Mouse (Mus musculus): ENCODE data around the gene E030030I06Rik. TPM values are rescaled to one million over a fixed set of nuclear protein-coding genes. Genes with fewer than 3 reads are reported as not detected.
A peak's percentile ranks its signal among the peaks of the same experiment; 100 is the strongest.
"Not testable (repeated sequence)": the region's sequence is repeated elsewhere in the genome, so short reads cannot be mapped to it uniquely, and the experiment has no call there.

Gene E030030I06Rik
- polyA plus RNA-seq, 1 experiment from 2014 or later: 3.4 TPM

DNA sequence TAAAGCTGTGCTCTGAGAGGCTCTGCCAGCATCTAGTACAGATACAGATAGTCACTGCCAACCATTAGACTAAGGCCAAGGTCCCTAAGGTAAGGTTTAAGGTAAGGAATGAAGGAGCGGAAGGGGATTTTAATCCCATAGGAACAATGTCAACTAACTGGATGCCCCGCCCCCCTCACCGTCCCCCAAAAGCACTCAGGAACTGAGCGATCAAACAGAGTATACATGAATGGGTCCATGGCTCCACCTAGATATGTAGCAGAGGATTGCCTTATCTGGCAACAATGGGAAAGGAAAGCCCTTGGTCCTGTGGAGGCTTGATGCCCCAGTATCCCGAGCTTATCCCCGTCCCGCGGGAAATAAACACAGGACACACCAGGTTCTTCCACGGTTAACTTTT, 14.2 kb upstream of the E030030I06Rik start:
- not testable (repeated sequence) for H3K36me3 ChIP-seq; ATAC-seq (ENCODE audit: low FRiP score, low read depth); H3K9ac ChIP-seq; H3K4me3 ChIP-seq; H3K9me3 ChIP-seq; H3K27ac ChIP-seq (replicated peaks); H3K4me1 ChIP-seq (replicated peaks)
- 15% methylated on average over 9 of the region's 9 CpGs for WGBS
- Histone ChIP-seq H3K27me3 (peaks cover 28% of the 10 kb centered on the region), H3K4me2 (peak overlapping the region; percentile 35)

DNA sequence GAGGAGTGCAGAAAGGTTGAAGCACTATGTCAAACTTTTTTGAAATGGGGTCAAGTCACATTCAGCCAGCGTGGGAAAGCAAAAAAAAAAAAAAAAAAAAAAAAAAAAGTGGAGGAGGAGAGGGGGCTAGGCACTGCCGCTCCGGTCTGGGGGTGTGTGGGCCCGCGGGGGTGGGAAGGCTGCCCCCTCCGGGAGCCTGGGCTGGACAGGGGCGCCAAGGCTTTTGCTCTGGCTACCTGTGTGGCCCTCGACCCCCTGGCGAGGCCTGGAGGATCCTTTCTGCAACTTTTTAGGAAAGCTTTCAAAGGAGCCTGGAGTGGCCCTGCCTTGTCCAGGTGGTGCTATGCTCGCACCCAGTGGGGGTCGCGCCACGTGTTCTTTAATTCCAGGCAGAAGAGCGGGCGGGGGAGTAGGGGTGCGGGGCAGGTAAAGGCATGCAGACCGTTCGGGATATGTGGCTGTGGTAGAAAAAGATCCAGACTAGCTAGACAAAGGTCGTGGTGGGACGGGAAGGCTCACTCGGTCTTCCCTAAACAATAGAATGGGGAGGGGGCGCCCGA, 10.6 kb upstream of the E030030I06Rik start:
- peaks cover 51% of the 10 kb centered on the region for H3K27me3 ChIP-seq
- ATAC-seq (ENCODE audit: low FRiP score, low read depth): no peak
- 2% methylated on average over 23 of the region's 23 CpGs for WGBS

DNA sequence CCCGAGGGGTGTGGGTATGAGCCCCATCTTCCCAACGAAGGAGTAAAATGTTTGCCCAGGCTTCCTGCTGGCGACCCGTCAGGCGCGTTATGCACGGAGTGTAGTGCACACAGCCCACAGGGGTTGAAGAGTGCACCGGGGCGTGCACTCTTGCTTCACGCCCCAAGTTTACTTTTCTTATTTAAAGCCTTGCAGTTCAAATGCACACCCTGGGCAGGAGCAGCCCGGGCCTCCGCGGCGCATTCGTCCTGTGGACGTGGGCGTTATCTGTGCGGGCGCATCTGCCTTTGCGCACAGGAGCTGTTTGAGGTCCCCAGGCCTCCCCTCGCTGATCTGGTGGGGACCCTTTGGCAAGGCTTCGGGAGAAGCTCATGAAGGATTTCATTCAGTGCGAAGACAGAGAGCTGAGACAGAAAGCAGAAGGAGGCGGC, 10.1 kb upstream of the E030030I06Rik start:
- Histone ChIP-seq H3K27ac (replicated peaks) (no peak overlapping the region), H3K4me3 (no peak overlapping the region; the same call in 1 of the 2 replicates), H3K36me3 (no peaks in the 10 kb centered on the region), H3K27me3 (peaks cover 51% of the 10 kb centered on the region), H3K4me2 (peak overlapping the region; percentile 53), H3K4me1 (replicated peaks) (peaks cover 9% of the 10 kb centered on the region), H3K9ac (no peak overlapping the region), H3K9me3 (no peaks in the 10 kb centered on the region)
- no peak for ATAC-seq (ENCODE audit: low FRiP score, low read depth)
- under 1% methylated on average over 24 of the region's 24 CpGs for WGBS

More for the DNA sequence above, 10.6 kb upstream of the E030030I06Rik start:
- H3K4me2 ChIP-seq: no peak overlapping the region
- H3K27ac ChIP-seq (replicated peaks): no peak overlapping the region
- H3K9me3 ChIP-seq: no peaks in the 10 kb centered on the region
- H3K4me1 ChIP-seq (replicated peaks): peaks cover 6% of the 10 kb centered on the region
- no peaks in the 10 kb centered on the region for H3K36me3 ChIP-seq
- no peak overlapping the region for H3K9ac ChIP-seq
- no peak overlapping the region for H3K4me3 ChIP-seq

DNA sequence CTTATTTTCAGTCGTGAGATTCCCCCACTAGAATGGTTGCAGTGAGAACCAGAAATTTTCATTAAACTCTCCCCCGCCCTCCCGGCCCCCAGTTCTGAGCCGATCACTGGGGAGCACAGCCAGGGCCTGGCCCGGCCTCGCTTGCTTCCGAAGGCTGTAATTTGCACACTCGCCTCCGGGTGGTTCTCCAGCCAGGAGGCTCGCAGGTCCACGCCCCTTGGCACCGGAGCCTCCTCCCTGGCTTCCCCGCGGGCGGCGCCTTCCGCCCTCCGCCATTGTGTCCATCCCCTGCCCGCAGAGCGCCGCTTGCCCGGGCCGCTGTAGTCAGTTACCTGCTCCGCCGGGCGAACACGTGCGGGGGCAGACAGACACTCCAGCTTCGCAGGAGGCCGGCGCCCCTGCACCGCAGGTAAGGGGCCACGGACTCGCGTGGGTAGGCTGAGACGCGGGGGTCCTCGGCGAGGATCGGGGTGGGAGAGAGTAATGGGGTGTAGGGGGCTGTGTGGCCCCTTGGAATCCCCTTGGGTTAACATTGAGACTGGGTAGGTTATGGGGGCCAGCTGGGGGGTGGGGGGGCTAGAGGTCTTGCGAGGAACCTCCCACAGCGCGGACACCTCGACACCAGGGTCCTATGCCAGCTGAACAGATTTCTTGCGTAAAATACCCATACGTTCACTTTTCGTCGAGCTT, 9.4 kb upstream of the E030030I06Rik start, which contains the start of the genes Raet1e and H60b:
Gene Raet1e (plus strand): TSS at position 260 of the 690 bp plus-strand sequence.
Gene H60b (plus strand): TSS at position 277 of the 690 bp plus-strand sequence.
- not testable (repeated sequence) for H3K27ac ChIP-seq (replicated peaks); H3K9me3 ChIP-seq; H3K9ac ChIP-seq; H3K36me3 ChIP-seq
- ATAC-seq (ENCODE audit: low FRiP score, low read depth): peak; percentile 72
- Histone ChIP-seq H3K4me2 (peak within 1 kb of the TSS; percentile 53), H3K27me3 (peaks cover 51% of the 10 kb centered on the region), H3K4me3 (peak within 1 kb of the TSS; percentile 31), H3K4me1 (replicated peaks) (peaks cover 12% of the 10 kb centered on the region)
- WGBS: under 1% methylated on average over 48 of the region's 48 CpGs

DNA sequence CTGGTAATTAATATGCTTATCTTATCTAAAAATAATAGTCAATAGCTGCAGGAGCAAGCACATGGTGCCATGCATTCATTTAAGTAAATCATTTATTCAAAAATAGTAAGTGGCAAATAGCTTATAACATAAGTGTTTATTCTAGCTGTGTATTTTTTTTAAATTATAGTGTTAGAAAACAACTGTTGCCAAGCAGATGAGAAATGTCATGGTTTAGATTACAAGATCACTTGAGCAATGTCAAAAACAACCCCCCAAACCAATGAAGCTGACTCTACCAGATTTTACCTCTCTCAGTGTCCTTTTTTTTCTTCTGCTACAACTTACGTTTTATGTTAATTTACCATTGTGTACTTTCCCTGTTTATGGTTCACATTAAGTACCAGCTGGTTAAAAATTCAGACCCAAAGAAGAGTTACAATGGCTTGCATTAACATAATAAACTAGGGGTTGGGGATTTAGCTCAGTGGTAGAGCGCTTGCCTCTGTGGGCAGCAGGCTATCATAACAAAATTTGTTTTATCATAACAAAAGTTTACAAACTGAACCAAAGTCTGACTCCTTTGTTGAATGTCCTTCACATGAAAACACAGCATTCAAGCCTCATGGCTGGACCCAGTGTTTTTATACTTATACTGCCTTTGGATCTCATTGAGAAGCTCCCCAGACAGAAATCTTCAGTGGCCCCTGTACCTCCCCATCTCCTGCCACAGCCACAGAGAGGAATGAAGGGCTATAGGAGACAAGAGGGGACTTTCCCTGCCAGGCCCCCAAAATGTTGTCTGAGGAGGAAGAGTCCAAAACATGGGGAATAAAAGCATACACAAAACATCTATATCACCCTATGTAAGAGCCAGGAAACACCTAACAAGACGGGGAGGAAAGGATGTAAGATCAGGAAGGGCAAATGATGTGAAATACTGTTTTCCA, 6.1 kb upstream of the E030030I06Rik start:
- no peak for ATAC-seq (ENCODE audit: low FRiP score, low read depth)
- H3K27me3 ChIP-seq: peaks cover 50% of the 10 kb centered on the region
- no peak overlapping the region for H3K27ac ChIP-seq (replicated peaks)
- 10% methylated on average over 3 of the region's 3 CpGs for WGBS
- H3K4me3 ChIP-seq: no peak overlapping the region
- peaks cover 13% of the 10 kb centered on the region for H3K4me1 ChIP-seq (replicated peaks)
- H3K9me3 ChIP-seq: no peaks in the 10 kb centered on the region
- no peak overlapping the region for H3K4me2 ChIP-seq
- H3K9ac ChIP-seq: no peak overlapping the region
- H3K36me3 ChIP-seq: no peaks in the 10 kb centered on the region

DNA sequence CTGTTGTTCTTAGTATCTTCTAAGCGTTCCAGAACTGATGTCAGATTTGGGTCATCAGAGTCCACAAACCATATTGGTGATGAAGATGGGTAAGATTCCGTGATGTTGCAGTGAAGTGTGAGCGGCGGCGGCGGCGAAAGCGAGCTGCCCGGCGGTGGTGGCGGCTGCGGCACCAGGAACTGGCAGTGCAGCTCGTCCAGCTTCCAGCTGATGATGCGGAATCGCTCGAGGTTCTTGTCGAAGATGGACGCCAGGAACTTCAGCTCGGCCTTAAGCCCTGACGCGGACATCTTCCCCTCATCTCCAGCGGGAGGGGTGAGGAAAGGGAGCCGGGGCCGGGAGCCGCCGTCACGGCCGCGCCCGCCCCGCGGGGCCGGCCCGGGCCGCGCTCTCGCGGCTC, 5.1 kb upstream of the E030030I06Rik start:
- H3K9ac ChIP-seq; H3K9me3 ChIP-seq; H3K27ac ChIP-seq (replicated peaks); H3K36me3 ChIP-seq; ATAC-seq (ENCODE audit: low FRiP score, low read depth): not testable (repeated sequence)
- peak overlapping the region; percentile 53 for H3K4me2 ChIP-seq
- WGBS: 0% methylated on average over 38 of the region's 38 CpGs
- peaks cover 54% of the 10 kb centered on the region for H3K27me3 ChIP-seq
- H3K4me3 ChIP-seq: peak overlapping the region; percentile 28
- peaks cover 23% of the 10 kb centered on the region for H3K4me1 ChIP-seq (replicated peaks)

DNA sequence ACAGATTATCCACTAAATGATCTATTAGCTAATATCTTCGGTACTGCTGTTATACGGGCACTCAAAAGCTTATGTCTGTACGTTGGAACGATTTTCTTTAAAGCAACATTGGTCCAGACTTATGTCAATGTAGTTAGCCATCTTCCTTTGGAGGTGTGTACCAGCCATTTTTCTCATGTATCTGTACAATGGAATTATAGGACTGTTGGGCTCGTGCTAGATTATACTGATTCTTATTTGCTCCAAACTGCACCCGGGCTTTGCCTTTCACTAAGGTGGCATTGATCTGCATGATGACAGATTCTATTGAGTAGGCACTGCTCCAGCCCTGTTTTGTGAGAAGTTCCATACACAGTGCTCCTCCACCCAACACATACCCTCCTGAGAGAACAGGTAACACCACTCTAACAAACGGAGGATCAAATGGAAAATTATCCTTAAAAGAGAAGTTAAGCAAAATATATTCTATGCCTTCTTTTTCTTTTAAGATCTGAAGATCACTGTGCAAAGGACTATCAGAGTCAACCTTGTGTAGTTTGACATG, 4.1 kb upstream of the E030030I06Rik start:
- not testable (repeated sequence) for H3K9ac ChIP-seq; ATAC-seq (ENCODE audit: low FRiP score, low read depth); H3K36me3 ChIP-seq; H3K4me3 ChIP-seq; H3K9me3 ChIP-seq; H3K4me2 ChIP-seq; H3K27ac ChIP-seq (replicated peaks)
- 6% methylated on average over 7 of the region's 7 CpGs for WGBS
- Histone ChIP-seq H3K4me1 (replicated peaks) (peaks cover 26% of the 10 kb centered on the region), H3K27me3 (peaks cover 47% of the 10 kb centered on the region)

DNA sequence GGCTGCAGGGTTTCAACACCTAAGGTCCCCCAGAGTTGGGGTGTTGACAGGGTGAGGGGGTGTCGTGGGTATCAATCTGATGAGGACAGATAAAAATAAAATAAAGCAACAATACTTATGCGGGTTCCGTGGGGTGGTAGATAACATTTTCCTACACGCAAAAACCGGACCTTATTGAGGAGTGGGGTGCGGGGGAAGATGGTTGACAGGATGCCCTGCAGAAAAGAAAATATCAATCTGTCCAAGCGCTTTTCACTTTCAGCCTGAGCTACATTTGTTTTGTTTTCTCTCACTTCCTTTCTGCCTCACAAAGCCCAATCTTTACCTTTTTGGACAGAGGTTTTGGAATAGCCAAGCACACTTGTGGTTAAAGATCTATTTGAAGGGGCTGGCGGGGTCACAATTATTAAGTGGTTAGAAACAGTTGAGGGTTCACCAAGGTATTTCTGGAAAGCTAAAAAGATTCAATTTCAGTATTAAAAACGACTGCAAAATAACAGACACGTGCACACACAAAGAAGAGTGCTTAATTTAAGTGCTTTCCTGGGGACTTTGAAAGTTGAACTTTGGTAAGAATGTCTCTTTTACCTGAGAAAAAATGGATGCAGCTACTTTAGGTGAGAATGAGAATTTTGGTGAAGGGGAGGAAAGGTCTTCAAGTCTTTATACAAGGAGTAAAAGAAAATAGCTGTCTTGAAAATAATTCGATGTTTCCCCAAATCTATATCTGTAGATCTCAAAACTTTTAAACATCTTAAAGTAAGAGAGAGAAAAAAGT, 3.0 kb upstream of the E030030I06Rik start:
- H3K4me3 ChIP-seq; H3K36me3 ChIP-seq; H3K27ac ChIP-seq (replicated peaks); H3K9me3 ChIP-seq; H3K4me2 ChIP-seq; ATAC-seq (ENCODE audit: low FRiP score, low read depth); H3K9ac ChIP-seq: not testable (repeated sequence)
- Histone ChIP-seq H3K27me3 (peaks cover 46% of the 10 kb centered on the region), H3K4me1 (replicated peaks) (peaks cover 28% of the 10 kb centered on the region)
- WGBS: 3% methylated on average over 11 of the region's 11 CpGs

DNA sequence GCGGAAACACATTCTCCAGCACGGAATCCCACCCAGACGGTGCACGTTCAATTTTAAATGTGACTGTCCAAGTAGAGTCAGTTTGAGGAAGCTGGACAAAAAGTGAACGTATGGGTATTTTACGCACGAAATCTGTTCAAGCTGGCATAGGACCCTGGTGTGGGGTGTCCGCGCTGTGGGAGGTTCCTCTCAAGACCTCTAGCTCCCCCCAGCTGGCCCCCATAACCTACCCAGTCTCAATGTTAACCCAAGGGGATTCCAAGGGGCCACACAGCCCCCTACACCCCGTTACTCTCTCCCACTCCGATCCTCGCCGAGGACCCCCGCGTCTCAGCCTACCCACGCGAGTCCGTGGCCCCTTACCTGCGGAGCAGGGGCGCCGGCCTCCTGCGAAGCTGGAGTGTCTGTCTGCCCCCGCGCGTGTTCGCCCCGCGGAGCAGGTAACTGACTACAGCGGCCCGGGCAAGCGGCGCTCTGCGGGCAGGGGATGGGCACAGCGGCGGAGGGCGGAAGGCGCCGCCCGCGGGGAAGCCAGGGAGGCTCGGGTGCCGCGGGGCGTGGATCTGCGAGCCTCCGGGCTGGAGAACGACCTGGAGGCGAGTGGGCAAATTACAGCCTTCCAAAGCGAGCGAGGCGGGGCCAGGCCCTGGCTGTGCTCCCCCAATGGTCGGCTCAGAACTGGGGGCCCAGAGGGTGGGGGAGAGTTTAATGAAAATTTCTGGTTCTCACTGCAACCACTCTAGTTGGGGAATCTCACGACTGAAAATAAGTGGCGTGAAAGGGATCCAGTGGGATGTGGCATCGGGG, 2.2 kb upstream of the E030030I06Rik start:
- not testable (repeated sequence) for ATAC-seq (ENCODE audit: low FRiP score, low read depth); H3K9ac ChIP-seq; H3K27ac ChIP-seq (replicated peaks); H3K36me3 ChIP-seq; H3K4me3 ChIP-seq; H3K9me3 ChIP-seq
- WGBS: 1% methylated on average over 55 of the region's 55 CpGs
- Histone ChIP-seq H3K4me1 (replicated peaks) (peaks cover 28% of the 10 kb centered on the region), H3K4me2 (peak overlapping the region; percentile 7; the same call in 1 of the 2 replicates), H3K27me3 (peaks cover 38% of the 10 kb centered on the region)

DNA sequence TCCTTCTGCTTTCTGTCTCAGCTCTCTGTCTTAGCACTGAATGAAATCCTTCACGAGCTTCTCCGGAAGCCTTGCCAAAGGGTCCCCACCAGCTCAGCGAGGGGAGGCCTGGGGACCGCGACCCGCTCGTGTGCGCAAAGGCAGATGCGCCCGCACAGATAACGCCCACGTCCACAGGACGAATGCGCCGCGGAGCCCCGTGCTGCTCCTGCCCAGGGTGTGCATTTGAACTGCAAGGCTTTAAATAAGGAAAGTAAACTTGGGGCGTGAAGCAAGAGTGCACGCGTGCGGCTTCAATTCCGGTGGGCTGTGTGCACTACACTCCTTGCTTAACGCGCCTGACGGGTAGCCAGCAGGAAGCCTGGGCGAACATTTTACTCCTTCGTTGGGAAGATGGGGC, 1.5 kb upstream of the E030030I06Rik start:
- no peak overlapping the region for H3K9ac ChIP-seq
- no peak overlapping the region for H3K27ac ChIP-seq (replicated peaks)
- H3K4me3 ChIP-seq: peak overlapping the region; percentile 46; the same call in 1 of the 2 replicates
- under 1% methylated on average over 27 of the region's 27 CpGs for WGBS
- H3K4me1 ChIP-seq (replicated peaks): peaks cover 28% of the 10 kb centered on the region
- ATAC-seq (ENCODE audit: low FRiP score, low read depth): no peak; the same call in 1 of the 2 replicates
- no peaks in the 10 kb centered on the region for H3K36me3 ChIP-seq
- H3K4me2 ChIP-seq: peak overlapping the region; percentile 77
- H3K9me3 ChIP-seq: no peaks in the 10 kb centered on the region
- H3K27me3 ChIP-seq: peaks cover 32% of the 10 kb centered on the region
